Mouse (Mus musculus) neutrophil, adult 59 days (primary cell): Measurements from ENCODE around the gene Ak5. TPM values are rescaled to one million over a fixed set of nuclear protein-coding genes. Genes with fewer than 3 reads are reported as not detected.

Experiments used
- total RNA-seq, 2 experiments: library from RNA; stranded (reverse); gene quantifications; 1 replicate in 1 of 2; 2 replicates in 1 of 2; pipeline ENCODE4 v1.2.4; 2023

The Ak5 gene
- not detected for total RNA-seq

GRCm38 (mm10) chr3:152668239-152668638, at the start of gene Ak5:
Gene Ak5 (minus strand): TSS chr3:152668360.

GRCm38 (mm10) chr3:152713991-152714902, 46.1 kb upstream of the Ak5 start, which contains the start of gene Pigk:
Gene Pigk (plus strand): TSS chr3:152714100.

Other genes starting within 250 kb of the Ak5 start
- gene Pigk, start 45.7 kb upstream of the Ak5 start, total RNA-seq, result 10 to 100 TPM; 16.0 to 20.1 TPM